8 mouse cellular contexts compared by ENCODE assay signal in the genomic region with DNA sequence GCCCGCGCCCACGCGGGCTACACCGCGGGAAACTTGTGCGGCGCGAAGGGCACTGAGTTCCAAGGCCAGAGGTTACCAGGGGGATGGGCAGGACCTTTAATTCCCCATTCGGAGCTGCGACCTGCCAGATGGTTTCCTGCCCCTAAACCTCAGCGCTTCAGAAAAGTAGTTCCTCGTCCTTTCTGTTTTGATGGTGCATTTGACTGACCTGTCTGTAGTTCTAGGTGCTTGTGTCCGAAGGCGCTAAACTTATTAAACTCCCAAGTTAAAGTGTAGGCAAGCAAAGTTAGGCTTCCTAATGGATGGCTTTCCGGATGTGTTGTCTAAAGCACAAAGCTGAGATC. TPM values are rescaled to one million over a fixed set of nuclear protein-coding genes. Genes with fewer than 3 reads are reported as not detected.
DNase-seq lines count a peak whose midpoint lies in the region; ATAC-seq and TF ChIP-seq lines count a peak whose summit lies in the region.

No protein-coding gene starts in this region.

- TF ChIP-seq POLR2A in cerebellum, adult 2 months (IDR thresholded peaks at IDR 0.05; ENCODE audit: borderline replicate concordance, insufficient read depth, low read length), result no peak

- H3K4me2 ChIP-seq in liver, embryonic 11.5 days, result peak overlapping the region; percentile 90

- ATAC-seq in liver, embryonic 11.5 days (replicated peaks; ENCODE audit: low FRiP score), result peak; percentile 25; the same call in 1 of the 2 replicates

- H3K27me3 ChIP-seq in cerebellum, adult 2 months (ENCODE audit: control insufficient read depth, insufficient read depth, low read length), result no peaks in the 10 kb centered on the region
- peaks cover 44% of the 10 kb centered on the region for H3K27me3 ChIP-seq in liver, embryonic 11.5 days (replicated peaks; ENCODE audit: control insufficient read depth, insufficient read depth, low read length)

- no peaks in the 10 kb centered on the region for H3K9me3 ChIP-seq in liver, embryonic 11.5 days (ENCODE audit: control insufficient read depth, low read length)

- peak overlapping the region; percentile 72 for H3K9ac ChIP-seq in liver, embryonic 11.5 days (ENCODE audit: low read depth, low read length)

- no peaks in the 10 kb centered on the region for H3K4me1 ChIP-seq in cerebellum, adult 2 months (ENCODE audit: control insufficient read depth, insufficient read depth, low read length)
- H3K4me1 ChIP-seq in liver, embryonic 11.5 days (replicated peaks; ENCODE audit: control insufficient read depth, insufficient read depth, low read length), result peaks cover 11% of the 10 kb centered on the region

- no peak for DNase-seq in cerebellum, adult 2 months
- no peak for DNase-seq in cerebellum, adult 9-11 months
- DNase-seq in thymus, postnatal 0 days (ENCODE audit: low spot score), result peak; percentile 4
- no peak for DNase-seq in thymus, postnatal 10 days (ENCODE audit: low spot score in 2 of 2)
- no peak for DNase-seq in liver, embryonic 11.5 days (ENCODE audit: low spot score)
- DNase-seq in urinary bladder, postnatal 36 days (ENCODE audit: low spot score in 2 of 2), result no peak
- no peak for DNase-seq in cerebellum, adult 9-10 months
- DNase-seq in layer of hippocampus, postnatal 36 days, result no peak

- no peaks in the 10 kb centered on the region for H3K36me3 ChIP-seq in liver, embryonic 11.5 days (ENCODE audit: control insufficient read depth, insufficient read depth, low read length)

- WGBS in cerebellum, adult 2 months, result 1% methylated on average over 16 of the region's 16 CpGs
- WGBS in liver, embryonic 11.5 days, result under 1% methylated on average over 16 of the region's 16 CpGs

- peak overlapping the region; percentile 80; the same call in 1 of the 2 replicates for H3K27ac ChIP-seq in cerebellum, adult 2 months (ENCODE audit: insufficient read depth, low read length)
- H3K27ac ChIP-seq in liver, embryonic 11.5 days (ENCODE audit: low read depth, low read length), result peak overlapping the region; percentile 55

- peak overlapping the region; percentile 81 for H3K4me3 ChIP-seq in cerebellum, adult 2 months (replicated peaks; ENCODE audit: insufficient read depth, low read depth, low read length)
- peak overlapping the region; percentile 72 for H3K4me3 ChIP-seq in liver, embryonic 11.5 days (ENCODE audit: low read depth, low read length)

- no peak for TF ChIP-seq CTCF in cerebellum, adult 2 months (IDR thresholded peaks at IDR 0.05; ENCODE audit: borderline replicate concordance, insufficient read depth, low read depth, low read length)

RNA-seq across cellular contexts. Expression of a gene that starts 39.5 kb away (rescaled TPM):
- 18.7 and 19.9 TPM in 2 replicates for polyA plus RNA-seq in cerebellum, adult 2 months (2012; rRNA removed)
- 23.0 and 29.9 TPM in 2 replicates for polyA plus RNA-seq in thymus, postnatal 0 days (2015; fragmentation: Nextera tagmentation; extraction: Ambion mirVana)
- 28.7 and 31.0 TPM in 2 replicates for polyA plus RNA-seq in liver, embryonic 11.5 days (2014; fragmentation: Nextera tagmentation; extraction: Ambion mirVana)
- 10 to 100 TPM; 56.6 to 60.9 TPM for total RNA-seq in layer of hippocampus, postnatal 36 days (2021)
